Mouse (Mus musculus) myocyte (in vitro differentiated cells): Measurements from ENCODE around the gene Abca1.

Source experiments
- CEBPB ChIP-seq: IDR thresholded peaks from 2 replicates; pipeline ENCODE4 v1.6.1; 2011; ENCODE audit warnings: mild to moderate bottlenecking, moderate library complexity; ENCODE audit not compliant: poor library complexity, insufficient read depth, severe bottlenecking
- E2F4 ChIP-seq: IDR thresholded peaks from one replicate; pipeline ENCODE4 v1.6.1; 2011; ENCODE audit warnings: mild to moderate bottlenecking, control low read depth, moderate library complexity; ENCODE audit not compliant: insufficient read depth
- MAX ChIP-seq: IDR thresholded peaks from one replicate; pipeline ENCODE4 v1.6.1; 2011; ENCODE audit warnings: low read depth, mild to moderate bottlenecking, control low read depth
- MYOD1 ChIP-seq, 3 experiments: IDR thresholded peaks; one replicate each; pipeline ENCODE4 v1.6.1; 2011; ENCODE audit warnings: control low read depth in 2 of 3, low read depth in 2 of 3, mild to moderate bottlenecking in 2 of 3, moderate library complexity in 1 of 3; ENCODE audit not compliant: insufficient read length in 2 of 3, control insufficient read depth in 1 of 3
- MYOG ChIP-seq, 3 experiments: IDR thresholded peaks; one replicate each; pipeline ENCODE4 v1.6.1; 2011; ENCODE audit warnings: control low read depth in 2 of 3, low read depth in 2 of 3, mild to moderate bottlenecking in 2 of 3; ENCODE audit not compliant: insufficient read length in 2 of 3, control insufficient read depth in 1 of 3, insufficient read depth in 1 of 3
- POLR2A ChIP-seq: IDR thresholded peaks from one replicate; pipeline ENCODE4 v1.6.1; 2011; ENCODE audit warnings: low read depth, mild to moderate bottlenecking, control low read depth, moderate library complexity; ENCODE audit not compliant: insufficient read length
- POLR2AphosphoS2 ChIP-seq: IDR thresholded peaks from one replicate; pipeline ENCODE4 v1.6.1; 2011; ENCODE audit warnings: low read depth, control low read depth; ENCODE audit not compliant: insufficient read length
- REST ChIP-seq: IDR thresholded peaks from one replicate; pipeline ENCODE4 v1.6.1; 2011; ENCODE audit warnings: mild to moderate bottlenecking, control low read depth, moderate library complexity; ENCODE audit not compliant: insufficient read depth, insufficient read length
- SRF ChIP-seq: IDR thresholded peaks from one replicate; pipeline ENCODE4 v1.6.1; 2011; ENCODE audit warnings: low read depth; ENCODE audit not compliant: control insufficient read depth, insufficient read length
- TCF12 ChIP-seq: IDR thresholded peaks from one replicate; pipeline ENCODE4 v1.6.1; 2011; ENCODE audit warnings: mild to moderate bottlenecking, control low read depth; ENCODE audit not compliant: poor library complexity, insufficient read depth, severe bottlenecking
- TCF3 ChIP-seq: IDR thresholded peaks from one replicate; pipeline ENCODE4 v1.6.1; 2011; ENCODE audit warnings: low read depth, control low read depth; ENCODE audit not compliant: insufficient read length
- USF1 ChIP-seq: IDR thresholded peaks from one replicate; pipeline ENCODE4 v1.6.1; 2011; ENCODE audit warnings: low read depth, mild to moderate bottlenecking, control low read depth, moderate library complexity

- TF ChIP-seq POLR2A = no peak
- TF ChIP-seq MAX = no peak
- no peak for TF ChIP-seq USF1
- TF ChIP-seq CEBPB = no peak
- no peak for TF ChIP-seq TCF12
- TF ChIP-seq E2F4 = no peak
- no peak for TF ChIP-seq POLR2AphosphoS2
- no peak for TF ChIP-seq MYOD1 (IDR thresholded peaks at IDR 0.05; ENCODE audit: control insufficient read depth in 1 of 3, insufficient read length in 2 of 3, low read depth in 2 of 3)
- no peak for TF ChIP-seq MYOG (IDR thresholded peaks at IDR 0.05; ENCODE audit: control insufficient read depth in 1 of 3, insufficient read depth in 1 of 3, insufficient read length in 2 of 3, low read depth in 2 of 3)
- no peak for TF ChIP-seq REST
- no peak for TF ChIP-seq SRF
- TF ChIP-seq TCF3 = no peak
These were observed 76.6 kb downstream of the Abca1 start for GRCm38 (mm10) chr4:53083071-53083470.
